Mouse (Mus musculus) ES-E14 (cell line): ENCODE measurements around the gene Nfam1.

Experiments
- CHD2 ChIP-seq: IDR thresholded peaks from 2 replicates; pipeline ENCODE4 v1.6.1; 2014; ENCODE audit warnings: mild to moderate bottlenecking, low read depth, low read length, inconsistent platforms
- MAFK ChIP-seq: IDR thresholded peaks from 2 replicates; pipeline ENCODE4 v1.6.1; 2014; ENCODE audit warnings: mild to moderate bottlenecking, low read depth, low read length, inconsistent platforms; ENCODE audit not compliant: insufficient read depth
- ZC3H11A ChIP-seq: IDR thresholded peaks from 2 replicates; pipeline ENCODE4 v1.6.1; 2012; ENCODE audit warnings: low read depth, mild to moderate bottlenecking, inconsistent platforms, low read length, borderline replicate concordance

GRCm38 (mm10) chr15:82953096-82953495, 80.0 kb downstream of the Nfam1 start:
- TF ChIP-seq CHD2: no peak
- TF ChIP-seq ZC3H11A: no peak
- no peak for TF ChIP-seq MAFK
